Mouse (Mus musculus) testis, adult 2 months (tissue): Measurements from ENCODE around the gene Prr23a3.

Experiments
- CTCF ChIP-seq: fragments of 200-500 bp; IDR thresholded peaks from 2 replicates; pipeline ENCODE4 v1.5.1; 2012; ENCODE audit warnings: low read depth, mild to moderate bottlenecking, inconsistent platforms, low read length, moderate library complexity; ENCODE audit not compliant: control insufficient read depth, insufficient read depth, insufficient replicate concordance
- POLR2A ChIP-seq: fragments of 200-500 bp; IDR thresholded peaks from 2 replicates; pipeline ENCODE4 v1.6.1; 2012; ENCODE audit warnings: low read depth, mild to moderate bottlenecking, inconsistent platforms, low read length, moderate library complexity; ENCODE audit not compliant: control insufficient read depth

DNA sequence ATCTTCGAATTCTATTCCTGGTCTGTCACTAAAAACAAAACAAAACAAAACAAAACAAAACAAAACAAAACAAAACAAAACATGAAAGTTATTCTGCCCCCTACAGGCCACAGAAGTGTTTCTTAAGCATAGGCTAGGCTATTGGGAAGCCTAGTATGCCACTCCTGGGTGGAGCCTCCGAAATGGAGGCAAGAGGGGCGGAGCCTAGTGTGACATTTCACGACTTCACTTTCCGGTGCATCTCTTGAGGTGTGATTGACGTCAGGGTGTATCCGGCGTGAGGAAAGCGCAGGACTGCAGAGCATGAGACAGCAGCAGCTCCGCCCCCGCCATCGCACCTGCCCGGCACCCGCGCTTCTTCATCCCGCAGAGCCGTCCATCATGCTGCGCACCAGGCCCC lies 8.4 kb upstream of the Prr23a3 start, which contains the start of gene Prr23a2:
- TF ChIP-seq POLR2A (no peak), CTCF (no peak)
